Mouse (Mus musculus): ENCODE results near the gene Rasd1. TPM values are rescaled to one million over a fixed set of nuclear protein-coding genes. Genes with fewer than 3 reads are reported as not detected.

Gene Rasd1
- polyA plus RNA-seq, 1 experiment: 0.82 TPM

- TF ChIP-seq POLR2A (IDR thresholded peaks at IDR 0.05; ENCODE audit: low read depth, low read length): no peak
- no peak for TF ChIP-seq CTCF (IDR thresholded peaks at IDR 0.05; ENCODE audit: extremely low read depth, insufficient read depth, insufficient read length, insufficient replicate concordance)
- 98% methylated on average over 3 of the region's 3 CpGs for WGBS
- H3K27ac ChIP-seq (ENCODE audit: insufficient read depth, low read length): no peak overlapping the region
- H3K4me1 ChIP-seq (ENCODE audit: control insufficient read depth, insufficient read depth, insufficient read length): peaks cover 7% of the 10 kb centered on the region; the same call in 1 of the 2 replicates
- no peaks in the 10 kb centered on the region for H3K27me3 ChIP-seq (ENCODE audit: control insufficient read depth, insufficient read depth, low read length)
- DNase-seq (ENCODE audit: low read depth in 1 of 2, low spot score in 2 of 2): no peak
- H3K36me3 ChIP-seq (ENCODE audit: control insufficient read depth, insufficient read depth, low read length): no peaks in the 10 kb centered on the region
- no peak overlapping the region for H3K4me3 ChIP-seq (ENCODE audit: extremely low read depth, insufficient read depth, insufficient read length)
Measured at GRCm38 (mm10) chr11:59937023-59937422, 27.7 kb downstream of the Rasd1 start.

GRCm38 (mm10) chr11:59933943-59934342 lies 30.8 kb downstream of the Rasd1 start:
- peaks cover 7% of the 10 kb centered on the region; the same call in 1 of the 2 replicates for H3K4me1 ChIP-seq (ENCODE audit: control insufficient read depth, insufficient read depth, insufficient read length)
- TF ChIP-seq POLR2A (IDR thresholded peaks at IDR 0.05; ENCODE audit: low read depth, low read length) (no peak), CTCF (IDR thresholded peaks at IDR 0.05; ENCODE audit: extremely low read depth, insufficient read depth, insufficient read length, insufficient replicate concordance) (no peak)
- H3K4me3 ChIP-seq (ENCODE audit: extremely low read depth, insufficient read depth, insufficient read length): no peak overlapping the region
- H3K27me3 ChIP-seq (ENCODE audit: control insufficient read depth, insufficient read depth, low read length): no peaks in the 10 kb centered on the region
- 78% methylated on average over 12 of the region's 12 CpGs for WGBS
- no peaks in the 10 kb centered on the region for H3K36me3 ChIP-seq (ENCODE audit: control insufficient read depth, insufficient read depth, low read length)
- DNase-seq (ENCODE audit: low read depth in 1 of 2, low spot score in 2 of 2): no peak
- H3K27ac ChIP-seq (ENCODE audit: insufficient read depth, low read length): no peak overlapping the region

GRCm38 (mm10) chr11:59932560-59933337 lies 32.0 kb downstream of the Rasd1 start:
- 40% methylated on average over 9 of the region's 9 CpGs for WGBS
- TF ChIP-seq POLR2A (IDR thresholded peaks at IDR 0.05; ENCODE audit: low read depth, low read length) (no peak), CTCF (IDR thresholded peaks at IDR 0.05; ENCODE audit: extremely low read depth, insufficient read depth, insufficient read length, insufficient replicate concordance) (no peak)

GRCm38 (mm10) chr11:59930031-59930430 lies 34.7 kb downstream of the Rasd1 start:
- no peak for DNase-seq (ENCODE audit: low read depth in 1 of 2, low spot score in 2 of 2)
- TF ChIP-seq CTCF (IDR thresholded peaks at IDR 0.05; ENCODE audit: extremely low read depth, insufficient read depth, insufficient read length, insufficient replicate concordance) (no peak), POLR2A (IDR thresholded peaks at IDR 0.05; ENCODE audit: low read depth, low read length) (no peak)
- WGBS: 81% methylated on average over 4 of the region's 4 CpGs
- no peak overlapping the region for H3K27ac ChIP-seq (ENCODE audit: insufficient read depth, low read length)
- no peak overlapping the region for H3K4me3 ChIP-seq (ENCODE audit: extremely low read depth, insufficient read depth, insufficient read length)
- H3K36me3 ChIP-seq (ENCODE audit: control insufficient read depth, insufficient read depth, low read length): no peaks in the 10 kb centered on the region
- no peaks in the 10 kb centered on the region for H3K27me3 ChIP-seq (ENCODE audit: control insufficient read depth, insufficient read depth, low read length)
- H3K4me1 ChIP-seq (ENCODE audit: control insufficient read depth, insufficient read depth, insufficient read length): peaks cover 7% of the 10 kb centered on the region; the same call in 1 of the 2 replicates

More at GRCm38 (mm10) chr11:59932560-59933337, 32.0 kb downstream of the Rasd1 start:
- no peak overlapping the region for H3K4me3 ChIP-seq (ENCODE audit: extremely low read depth, insufficient read depth, insufficient read length)
- peaks cover 7% of the 10 kb centered on the region; the same call in 1 of the 2 replicates for H3K4me1 ChIP-seq (ENCODE audit: control insufficient read depth, insufficient read depth, insufficient read length)
- no peak overlapping the region for H3K27ac ChIP-seq (ENCODE audit: insufficient read depth, low read length)
- H3K27me3 ChIP-seq (ENCODE audit: control insufficient read depth, insufficient read depth, low read length): no peaks in the 10 kb centered on the region
- DNase-seq (ENCODE audit: low read depth in 1 of 2, low spot score in 2 of 2): peak in 1 of 2 experiments; percentile 15
- no peaks in the 10 kb centered on the region for H3K36me3 ChIP-seq (ENCODE audit: control insufficient read depth, insufficient read depth, low read length)

- WGBS: 76% methylated on average over 7 of the region's 7 CpGs
- Histone ChIP-seq H3K4me3 (ENCODE audit: extremely low read depth, insufficient read depth, insufficient read length) (no peak overlapping the region), H3K36me3 (ENCODE audit: control insufficient read depth, insufficient read depth, low read length) (no peaks in the 10 kb centered on the region), H3K27ac (ENCODE audit: insufficient read depth, low read length) (no peak overlapping the region), H3K27me3 (ENCODE audit: control insufficient read depth, insufficient read depth, low read length) (no peaks in the 10 kb centered on the region), H3K4me1 (ENCODE audit: control insufficient read depth, insufficient read depth, insufficient read length) (no peaks in the 10 kb centered on the region)
- no peak for DNase-seq (ENCODE audit: low read depth in 1 of 2, low spot score in 2 of 2)
- no peak for TF ChIP-seq POLR2A (IDR thresholded peaks at IDR 0.05; ENCODE audit: low read depth, low read length)
- TF ChIP-seq CTCF (IDR thresholded peaks at IDR 0.05; ENCODE audit: extremely low read depth, insufficient read depth, insufficient read length, insufficient replicate concordance): no peak
Measured at GRCm38 (mm10) chr11:59921265-59921664, 43.5 kb downstream of the Rasd1 start.

- Histone ChIP-seq H3K36me3 (ENCODE audit: control insufficient read depth, insufficient read depth, low read length) (no peaks in the 10 kb centered on the region), H3K4me3 (ENCODE audit: extremely low read depth, insufficient read depth, insufficient read length) (no peak overlapping the region), H3K27me3 (ENCODE audit: control insufficient read depth, insufficient read depth, low read length) (no peaks in the 10 kb centered on the region), H3K4me1 (ENCODE audit: control insufficient read depth, insufficient read depth, insufficient read length) (no peaks in the 10 kb centered on the region), H3K27ac (ENCODE audit: insufficient read depth, low read length) (no peak overlapping the region)
- no peak for DNase-seq (ENCODE audit: low read depth in 1 of 2, low spot score in 2 of 2)
- 14% methylated on average over 5 of the region's 5 CpGs for WGBS
- TF ChIP-seq CTCF (IDR thresholded peaks at IDR 0.05; ENCODE audit: extremely low read depth, insufficient read depth, insufficient read length, insufficient replicate concordance) (no peak), POLR2A (IDR thresholded peaks at IDR 0.05; ENCODE audit: low read depth, low read length) (no peak)
Measured at GRCm38 (mm10) chr11:59920331-59920730, 44.4 kb downstream of the Rasd1 start.

GRCm38 (mm10) chr11:59919401-59919800 lies 45.3 kb downstream of the Rasd1 start:
- Histone ChIP-seq H3K4me1 (ENCODE audit: control insufficient read depth, insufficient read depth, insufficient read length) (no peaks in the 10 kb centered on the region), H3K27me3 (ENCODE audit: control insufficient read depth, insufficient read depth, low read length) (no peaks in the 10 kb centered on the region), H3K36me3 (ENCODE audit: control insufficient read depth, insufficient read depth, low read length) (no peaks in the 10 kb centered on the region), H3K27ac (ENCODE audit: insufficient read depth, low read length) (no peak overlapping the region), H3K4me3 (ENCODE audit: extremely low read depth, insufficient read depth, insufficient read length) (no peak overlapping the region)
- 76% methylated on average over 3 of the region's 3 CpGs for WGBS
- no peak for DNase-seq (ENCODE audit: low read depth in 1 of 2, low spot score in 2 of 2)
- TF ChIP-seq CTCF (IDR thresholded peaks at IDR 0.05; ENCODE audit: extremely low read depth, insufficient read depth, insufficient read length, insufficient replicate concordance): no peak
- no peak for TF ChIP-seq POLR2A (IDR thresholded peaks at IDR 0.05; ENCODE audit: low read depth, low read length)

Data from spleen, adult 2 months (tissue).